Mouse (Mus musculus): ENCODE data around the gene Nfkb1. TPM values are rescaled to one million over a fixed set of nuclear protein-coding genes. Genes with fewer than 3 reads are reported as not detected.

Nfkb1 gene
- polyA plus RNA-seq, 1 experiment, result 38.3 TPM

DNA sequence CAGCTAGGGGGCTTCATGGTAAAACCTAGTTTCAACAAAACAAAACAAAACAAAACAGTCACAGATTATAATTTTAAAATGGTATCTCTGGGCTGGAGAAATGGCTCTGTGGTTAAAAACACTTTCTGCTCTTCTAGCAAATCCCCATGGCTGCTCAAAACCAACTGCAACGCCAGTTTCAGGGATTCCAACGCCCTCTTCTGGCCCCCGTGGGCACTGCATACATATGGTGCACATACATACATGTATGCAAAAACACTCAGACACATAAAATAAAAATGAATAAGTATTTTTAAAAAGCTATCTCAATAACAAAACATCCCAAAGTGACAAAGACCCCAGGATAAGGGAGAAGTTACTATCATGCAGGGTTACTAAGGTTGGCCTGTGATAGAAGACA lies 46.4 kb downstream of the Nfkb1 start:
- H3K4me3 ChIP-seq (ENCODE audit: low read depth, low read length), result no peak overlapping the region
- no peak overlapping the region for H3K27ac ChIP-seq (ENCODE audit: insufficient read depth, low read length)
- H3K9ac ChIP-seq (ENCODE audit: low read depth, poor library complexity, severe bottlenecking), result no peak overlapping the region
- H3K27me3 ChIP-seq (ENCODE audit: control insufficient read depth, insufficient read depth, low read length, poor library complexity, severe bottlenecking), result no peaks in the 10 kb centered on the region
- H3K4me1 ChIP-seq (ENCODE audit: control insufficient read depth, insufficient read depth, low read length), result no peaks in the 10 kb centered on the region
- no peaks in the 10 kb centered on the region; the same call in 1 of the 2 replicates for H3K9me3 ChIP-seq (replicated peaks; ENCODE audit: control insufficient read depth, insufficient read depth, low read length, poor library complexity, severe bottlenecking)
- TF ChIP-seq EP300 (IDR thresholded peaks at IDR 0.05; ENCODE audit: insufficient read depth, low read depth, low read length) (no peak), CTCF (IDR thresholded peaks at IDR 0.05; ENCODE audit: low read depth, low read length) (no peak), POLR2A (IDR thresholded peaks at IDR 0.05; ENCODE audit: insufficient read depth, low read length) (no peak)
- no peaks in the 10 kb centered on the region for H3K36me3 ChIP-seq (ENCODE audit: control insufficient read depth, insufficient read depth, low read length, poor library complexity, severe bottlenecking)

DNA sequence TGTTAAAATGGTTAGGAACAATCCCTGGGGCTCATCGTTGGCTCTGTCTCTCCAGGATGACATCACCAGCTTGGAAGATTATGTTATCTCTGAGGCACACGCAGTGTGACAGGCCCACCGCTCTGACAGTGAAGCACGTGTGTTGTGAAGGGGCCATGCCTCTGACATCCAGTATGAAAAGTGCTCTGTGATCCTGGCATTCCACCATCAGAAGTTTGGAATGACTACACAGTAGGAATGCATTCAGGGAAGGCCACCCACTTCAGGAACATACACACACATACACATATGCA lies 49.8 kb downstream of the Nfkb1 start:
- H3K27me3 ChIP-seq (ENCODE audit: control insufficient read depth, insufficient read depth, low read length, poor library complexity, severe bottlenecking), result no peaks in the 10 kb centered on the region

DNA sequence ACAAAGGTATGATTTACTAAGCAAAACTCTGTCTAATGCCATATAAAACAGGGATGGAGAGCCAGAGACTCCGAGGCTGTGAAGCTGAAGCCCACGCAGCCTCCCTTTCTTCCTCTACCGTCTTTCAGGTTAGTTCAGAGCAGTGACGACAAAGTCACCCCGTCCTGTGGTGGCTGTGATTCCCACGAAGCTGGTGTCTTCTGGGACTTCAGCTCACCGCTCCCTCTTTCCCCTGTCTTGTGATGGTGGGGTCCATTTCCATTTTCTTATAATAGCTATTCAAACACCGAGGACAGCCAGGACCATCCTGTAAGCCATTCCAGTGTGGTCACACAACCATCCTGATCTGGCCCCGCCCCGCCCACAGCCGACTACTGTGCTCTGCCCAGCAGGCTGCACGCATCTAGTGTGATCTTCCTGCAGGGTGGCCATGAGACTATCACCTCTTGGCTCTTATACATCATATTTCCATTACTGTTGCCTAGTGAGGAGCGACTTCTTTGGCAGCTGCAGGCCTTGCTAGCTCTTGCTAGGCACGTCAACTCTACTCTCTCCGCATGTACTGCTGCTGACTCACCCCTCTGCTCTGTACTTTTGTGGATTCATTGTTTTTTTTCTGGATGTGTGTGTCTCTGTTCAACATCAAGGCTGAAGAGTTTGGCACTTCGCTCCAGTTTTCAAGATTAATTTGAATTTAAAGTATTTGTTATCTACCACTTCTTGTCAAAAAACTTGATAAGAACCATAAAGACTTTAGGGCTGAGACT lies 50.3 kb downstream of the Nfkb1 start:
- no peak overlapping the region for H3K27ac ChIP-seq (ENCODE audit: insufficient read depth, low read length)
- no peak overlapping the region for H3K4me3 ChIP-seq (ENCODE audit: low read depth, low read length)
- H3K9me3 ChIP-seq (replicated peaks; ENCODE audit: control insufficient read depth, insufficient read depth, low read length, poor library complexity, severe bottlenecking), result no peaks in the 10 kb centered on the region; the same call in 1 of the 2 replicates
- H3K27me3 ChIP-seq (ENCODE audit: control insufficient read depth, insufficient read depth, low read length, poor library complexity, severe bottlenecking), result no peaks in the 10 kb centered on the region
- no peak for TF ChIP-seq POLR2A (IDR thresholded peaks at IDR 0.05; ENCODE audit: insufficient read depth, low read length)
- TF ChIP-seq EP300 (IDR thresholded peaks at IDR 0.05; ENCODE audit: insufficient read depth, low read depth, low read length), result no peak
- no peak for TF ChIP-seq CTCF (IDR thresholded peaks at IDR 0.05; ENCODE audit: low read depth, low read length)
- H3K9ac ChIP-seq (ENCODE audit: low read depth, poor library complexity, severe bottlenecking), result no peak overlapping the region
- no peaks in the 10 kb centered on the region for H3K4me1 ChIP-seq (ENCODE audit: control insufficient read depth, insufficient read depth, low read length)
- no peaks in the 10 kb centered on the region for H3K36me3 ChIP-seq (ENCODE audit: control insufficient read depth, insufficient read depth, low read length, poor library complexity, severe bottlenecking)

More for the DNA sequence above, 49.8 kb downstream of the Nfkb1 start:
- H3K9me3 ChIP-seq (replicated peaks; ENCODE audit: control insufficient read depth, insufficient read depth, low read length, poor library complexity, severe bottlenecking), result no peaks in the 10 kb centered on the region; the same call in 1 of the 2 replicates
- H3K27ac ChIP-seq (ENCODE audit: insufficient read depth, low read length), result no peak overlapping the region
- no peak overlapping the region for H3K4me3 ChIP-seq (ENCODE audit: low read depth, low read length)
- H3K36me3 ChIP-seq (ENCODE audit: control insufficient read depth, insufficient read depth, low read length, poor library complexity, severe bottlenecking), result no peaks in the 10 kb centered on the region
- no peaks in the 10 kb centered on the region for H3K4me1 ChIP-seq (ENCODE audit: control insufficient read depth, insufficient read depth, low read length)
- TF ChIP-seq POLR2A (IDR thresholded peaks at IDR 0.05; ENCODE audit: insufficient read depth, low read length) (no peak), EP300 (IDR thresholded peaks at IDR 0.05; ENCODE audit: insufficient read depth, low read depth, low read length) (no peak), CTCF (IDR thresholded peaks at IDR 0.05; ENCODE audit: low read depth, low read length) (no peak)
- no peak overlapping the region for H3K9ac ChIP-seq (ENCODE audit: low read depth, poor library complexity, severe bottlenecking)

DNA sequence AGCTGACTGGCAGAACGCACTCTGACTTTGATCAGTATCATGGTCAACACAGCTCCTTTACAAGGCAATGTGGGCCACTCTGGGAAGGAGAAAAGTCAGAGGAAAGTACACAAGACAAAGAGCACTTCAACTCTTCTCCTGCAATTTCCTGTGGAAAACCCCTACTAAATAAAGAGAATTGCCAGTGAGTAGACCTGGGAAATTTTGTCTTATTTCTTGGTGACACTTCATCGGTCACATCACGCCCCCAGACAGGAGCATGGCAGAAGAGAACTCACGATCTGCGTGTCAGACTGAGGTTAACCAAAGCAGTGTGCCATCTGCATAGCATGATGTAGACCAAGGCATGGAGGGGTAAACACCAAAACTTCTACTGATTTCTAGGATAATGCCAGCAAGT lies 51.1 kb downstream of the Nfkb1 start:
- Histone ChIP-seq H3K9ac (ENCODE audit: low read depth, poor library complexity, severe bottlenecking) (no peak overlapping the region), H3K4me1 (ENCODE audit: control insufficient read depth, insufficient read depth, low read length) (no peaks in the 10 kb centered on the region), H3K36me3 (ENCODE audit: control insufficient read depth, insufficient read depth, low read length, poor library complexity, severe bottlenecking) (no peaks in the 10 kb centered on the region), H3K27me3 (ENCODE audit: control insufficient read depth, insufficient read depth, low read length, poor library complexity, severe bottlenecking) (no peaks in the 10 kb centered on the region), H3K9me3 (replicated peaks; ENCODE audit: control insufficient read depth, insufficient read depth, low read length, poor library complexity, severe bottlenecking) (no peaks in the 10 kb centered on the region), H3K4me3 (ENCODE audit: low read depth, low read length) (no peak overlapping the region), H3K27ac (ENCODE audit: insufficient read depth, low read length) (no peak overlapping the region)
- TF ChIP-seq EP300 (IDR thresholded peaks at IDR 0.05; ENCODE audit: insufficient read depth, low read depth, low read length), result no peak

DNA sequence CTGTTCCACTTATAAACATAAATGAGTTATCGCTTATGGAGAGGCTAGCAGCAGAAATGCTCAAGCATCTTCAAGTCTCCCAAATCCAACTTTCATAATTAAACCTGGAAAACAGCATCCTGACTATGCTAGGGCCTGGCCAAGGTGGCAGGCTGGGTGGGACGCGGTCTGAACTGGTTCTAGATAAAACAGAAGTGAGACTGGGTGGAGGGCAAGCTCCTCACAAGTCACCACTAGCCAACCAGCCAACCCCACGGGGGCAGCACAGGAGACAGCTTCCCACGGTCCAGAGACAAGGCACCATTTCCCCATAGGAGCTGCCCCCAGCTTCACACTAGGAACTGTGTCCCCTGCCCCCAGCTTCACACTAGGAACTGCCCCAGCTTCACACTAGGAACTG lies 53.8 kb downstream of the Nfkb1 start:
- H3K9me3 ChIP-seq (replicated peaks; ENCODE audit: control insufficient read depth, insufficient read depth, low read length, poor library complexity, severe bottlenecking), result no peaks in the 10 kb centered on the region
- H3K9ac ChIP-seq (ENCODE audit: low read depth, poor library complexity, severe bottlenecking), result no peak overlapping the region
- H3K27ac ChIP-seq (ENCODE audit: insufficient read depth, low read length), result no peak overlapping the region
- no peaks in the 10 kb centered on the region for H3K4me1 ChIP-seq (ENCODE audit: control insufficient read depth, insufficient read depth, low read length)
- H3K4me3 ChIP-seq (ENCODE audit: low read depth, low read length), result no peak overlapping the region
- TF ChIP-seq CTCF (IDR thresholded peaks at IDR 0.05; ENCODE audit: low read depth, low read length) (no peak), EP300 (IDR thresholded peaks at IDR 0.05; ENCODE audit: insufficient read depth, low read depth, low read length) (no peak), POLR2A (IDR thresholded peaks at IDR 0.05; ENCODE audit: insufficient read depth, low read length) (no peak)
- no peaks in the 10 kb centered on the region for H3K36me3 ChIP-seq (ENCODE audit: control insufficient read depth, insufficient read depth, low read length, poor library complexity, severe bottlenecking)
- H3K27me3 ChIP-seq (ENCODE audit: control insufficient read depth, insufficient read depth, low read length, poor library complexity, severe bottlenecking), result no peaks in the 10 kb centered on the region

DNA sequence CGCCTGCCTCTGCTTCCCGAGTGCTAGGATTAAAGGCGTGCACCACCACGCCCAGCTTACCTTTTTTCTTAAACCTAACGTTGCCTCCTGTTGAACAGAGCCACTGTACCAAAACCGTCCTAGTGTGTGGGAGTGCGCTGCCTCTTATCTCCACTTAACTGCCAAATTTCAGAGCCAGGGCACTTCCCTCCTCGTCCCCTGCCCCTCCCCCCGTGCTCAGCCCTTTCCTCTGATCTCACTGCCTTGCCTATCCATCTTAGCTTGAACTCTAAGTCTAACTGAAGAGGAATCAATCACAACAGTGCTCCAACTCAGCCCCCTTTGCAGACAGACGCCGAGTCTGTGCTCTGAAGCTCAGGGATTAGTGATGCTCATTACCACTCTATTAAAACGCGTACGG lies 54.9 kb downstream of the Nfkb1 start:
- Histone ChIP-seq H3K27me3 (ENCODE audit: control insufficient read depth, insufficient read depth, low read length, poor library complexity, severe bottlenecking) (no peaks in the 10 kb centered on the region), H3K27ac (ENCODE audit: insufficient read depth, low read length) (no peak overlapping the region), H3K36me3 (ENCODE audit: control insufficient read depth, insufficient read depth, low read length, poor library complexity, severe bottlenecking) (no peaks in the 10 kb centered on the region), H3K4me3 (ENCODE audit: low read depth, low read length) (no peak overlapping the region), H3K4me1 (ENCODE audit: control insufficient read depth, insufficient read depth, low read length) (no peaks in the 10 kb centered on the region), H3K9me3 (replicated peaks; ENCODE audit: control insufficient read depth, insufficient read depth, low read length, poor library complexity, severe bottlenecking) (no peaks in the 10 kb centered on the region), H3K9ac (ENCODE audit: low read depth, poor library complexity, severe bottlenecking) (no peak overlapping the region)
- TF ChIP-seq CTCF (IDR thresholded peaks at IDR 0.05; ENCODE audit: low read depth, low read length), result no peak
- no peak for TF ChIP-seq POLR2A (IDR thresholded peaks at IDR 0.05; ENCODE audit: insufficient read depth, low read length)
- TF ChIP-seq EP300 (IDR thresholded peaks at IDR 0.05; ENCODE audit: insufficient read depth, low read depth, low read length), result no peak
